Mouse (Mus musculus): Measurements from ENCODE around the gene Cdhr2. TPM values are rescaled to one million over a fixed set of nuclear protein-coding genes. Genes with fewer than 3 reads are reported as not detected.

Cdhr2 gene
- polyA plus RNA-seq, 1 experiment from 2014 or later, result 9.9 TPM

GRCm38 (mm10) chr13:54760906-54761305 lies 59.6 kb downstream of the Cdhr2 start:
- Histone ChIP-seq H3K36me3 (ENCODE audit: control insufficient read depth, insufficient read depth, low read length) (no peaks in the 10 kb centered on the region), H3K4me3 (replicated peaks; ENCODE audit: low read length) (no peak overlapping the region), H3K9ac (ENCODE audit: low read length) (no peak overlapping the region), H3K27ac (ENCODE audit: low read length) (no peak overlapping the region), H3K4me2 (ENCODE audit: low read depth, low read length) (no peak overlapping the region), H3K27me3 (ENCODE audit: control insufficient read depth, insufficient read depth, low read length) (peaks cover 44% of the 10 kb centered on the region), H3K9me3 (replicated peaks; ENCODE audit: control insufficient read depth, low read length) (no peaks in the 10 kb centered on the region), H3K4me1 (ENCODE audit: control insufficient read depth, insufficient read depth, low read length) (0 out of 2 replicates have a peak, but pooled peaks cover 1% of the 10 kb centered on the region)
- no peak for ATAC-seq (ENCODE audit: insufficient read depth, low FRiP score)
- 77% methylated on average over 7 of the region's 7 CpGs for WGBS

GRCm38 (mm10) chr13:54765281-54766191 lies 64.3 kb downstream of the Cdhr2 start:
- peak overlapping the region; percentile 47 for H3K4me2 ChIP-seq (ENCODE audit: low read depth, low read length)
- no peaks in the 10 kb centered on the region for H3K9me3 ChIP-seq (replicated peaks; ENCODE audit: control insufficient read depth, low read length)
- no peak overlapping the region for H3K27ac ChIP-seq (ENCODE audit: low read length)
- WGBS, result 5% methylated on average over 44 of the region's 44 CpGs
- no peak; the same call in 1 of the 2 replicates for ATAC-seq (ENCODE audit: insufficient read depth, low FRiP score)
- no peaks in the 10 kb centered on the region for H3K36me3 ChIP-seq (ENCODE audit: control insufficient read depth, insufficient read depth, low read length)
- no peak overlapping the region for H3K9ac ChIP-seq (ENCODE audit: low read length)
- H3K4me3 ChIP-seq (replicated peaks; ENCODE audit: low read length), result peak overlapping the region; percentile 35
- peaks cover 8% of the 10 kb centered on the region; the same call in 1 of the 2 replicates for H3K4me1 ChIP-seq (ENCODE audit: control insufficient read depth, insufficient read depth, low read length)
- peaks cover 45% of the 10 kb centered on the region for H3K27me3 ChIP-seq (ENCODE audit: control insufficient read depth, insufficient read depth, low read length)

- H3K9me3 ChIP-seq (replicated peaks; ENCODE audit: control insufficient read depth, low read length), result no peaks in the 10 kb centered on the region
- peaks cover 45% of the 10 kb centered on the region for H3K27me3 ChIP-seq (ENCODE audit: control insufficient read depth, insufficient read depth, low read length)
- H3K36me3 ChIP-seq (ENCODE audit: control insufficient read depth, insufficient read depth, low read length), result no peaks in the 10 kb centered on the region
- 2% methylated on average over 35 of the region's 35 CpGs for whole genome bisulfite sequencing
- H3K9ac ChIP-seq (ENCODE audit: low read length), result no peak within 1 kb of the TSS
- peak within 1 kb of the TSS; percentile 47 for H3K4me2 ChIP-seq (ENCODE audit: low read depth, low read length)
- peak; percentile 31; the same call in 1 of the 2 replicates for ATAC-seq (ENCODE audit: insufficient read depth, low FRiP score)
- peaks cover 8% of the 10 kb centered on the region; the same call in 1 of the 2 replicates for H3K4me1 ChIP-seq (ENCODE audit: control insufficient read depth, insufficient read depth, low read length)
- H3K4me3 ChIP-seq (replicated peaks; ENCODE audit: low read length), result peak within 1 kb of the TSS; percentile 35
- no peak within 1 kb of the TSS for H3K27ac ChIP-seq (ENCODE audit: low read length)
Measured at GRCm38 (mm10) chr13:54766192-54766768, 65.0 kb downstream of the Cdhr2 start, which contains the start of gene Sncb. Sncb (minus strand) TSS chr13:54766595.

GRCm38 (mm10) chr13:54767012-54767411 lies 65.8 kb downstream of the Cdhr2 start:
- Histone ChIP-seq H3K4me3 (replicated peaks; ENCODE audit: low read length) (no peak overlapping the region), H3K27me3 (ENCODE audit: control insufficient read depth, insufficient read depth, low read length) (peaks cover 45% of the 10 kb centered on the region), H3K36me3 (ENCODE audit: control insufficient read depth, insufficient read depth, low read length) (no peaks in the 10 kb centered on the region), H3K9ac (ENCODE audit: low read length) (no peak overlapping the region), H3K4me1 (ENCODE audit: control insufficient read depth, insufficient read depth, low read length) (peaks cover 8% of the 10 kb centered on the region; the same call in 1 of the 2 replicates), H3K27ac (ENCODE audit: low read length) (no peak overlapping the region), H3K9me3 (replicated peaks; ENCODE audit: control insufficient read depth, low read length) (no peaks in the 10 kb centered on the region), H3K4me2 (ENCODE audit: low read depth, low read length) (no peak overlapping the region)
- ATAC-seq (ENCODE audit: insufficient read depth, low FRiP score), result no peak
- 76% methylated on average over 4 of the region's 4 CpGs for WGBS

GRCm38 (mm10) chr13:54780592-54780991 lies 79.3 kb downstream of the Cdhr2 start:
- Histone ChIP-seq H3K27ac (ENCODE audit: low read length) (no peak overlapping the region), H3K4me2 (ENCODE audit: low read depth, low read length) (no peak overlapping the region), H3K4me1 (ENCODE audit: control insufficient read depth, insufficient read depth, low read length) (no peaks in the 10 kb centered on the region), H3K27me3 (ENCODE audit: control insufficient read depth, insufficient read depth, low read length) (no peaks in the 10 kb centered on the region), H3K9me3 (replicated peaks; ENCODE audit: control insufficient read depth, low read length) (no peaks in the 10 kb centered on the region), H3K36me3 (ENCODE audit: control insufficient read depth, insufficient read depth, low read length) (no peaks in the 10 kb centered on the region), H3K9ac (ENCODE audit: low read length) (no peak overlapping the region), H3K4me3 (replicated peaks; ENCODE audit: low read length) (no peak overlapping the region)
- no peak for ATAC-seq (ENCODE audit: insufficient read depth, low FRiP score)
- 63% methylated on average over 3 of the region's 3 CpGs for WGBS

- H3K4me3 ChIP-seq (replicated peaks; ENCODE audit: low read length), result no peak overlapping the region
- WGBS, result 86% methylated on average over 3 of the region's 3 CpGs
- no peak overlapping the region for H3K27ac ChIP-seq (ENCODE audit: low read length)
- no peak overlapping the region for H3K4me2 ChIP-seq (ENCODE audit: low read depth, low read length)
- H3K36me3 ChIP-seq (ENCODE audit: control insufficient read depth, insufficient read depth, low read length), result no peaks in the 10 kb centered on the region
- no peak for ATAC-seq (ENCODE audit: insufficient read depth, low FRiP score)
- H3K4me1 ChIP-seq (ENCODE audit: control insufficient read depth, insufficient read depth, low read length), result no peaks in the 10 kb centered on the region
- no peaks in the 10 kb centered on the region for H3K27me3 ChIP-seq (ENCODE audit: control insufficient read depth, insufficient read depth, low read length)
- no peak overlapping the region for H3K9ac ChIP-seq (ENCODE audit: low read length)
- no peaks in the 10 kb centered on the region for H3K9me3 ChIP-seq (replicated peaks; ENCODE audit: control insufficient read depth, low read length)
Measured at GRCm38 (mm10) chr13:54781086-54781485, 79.8 kb downstream of the Cdhr2 start.

- 54% methylated on average over 2 of the region's 2 CpGs for WGBS
Measured at GRCm38 (mm10) chr13:54783235-54783634, 82.0 kb downstream of the Cdhr2 start.

GRCm38 (mm10) chr13:54783698-54784097 lies 82.4 kb downstream of the Cdhr2 start, which contains the start of gene Eif4e1b:
Eif4e1b (plus strand) TSS chr13:54783998.
- 81% methylated on average over 4 of the region's 4 CpGs for WGBS
- Histone ChIP-seq H3K27me3 (ENCODE audit: control insufficient read depth, insufficient read depth, low read length) (no peaks in the 10 kb centered on the region), H3K4me3 (replicated peaks; ENCODE audit: low read length) (no peak within 1 kb of the TSS), H3K4me2 (ENCODE audit: low read depth, low read length) (no peak within 1 kb of the TSS), H3K27ac (ENCODE audit: low read length) (no peak within 1 kb of the TSS), H3K4me1 (ENCODE audit: control insufficient read depth, insufficient read depth, low read length) (no peaks in the 10 kb centered on the region), H3K9me3 (replicated peaks; ENCODE audit: control insufficient read depth, low read length) (no peaks in the 10 kb centered on the region), H3K36me3 (ENCODE audit: control insufficient read depth, insufficient read depth, low read length) (no peaks in the 10 kb centered on the region), H3K9ac (ENCODE audit: low read length) (no peak within 1 kb of the TSS)
- ATAC-seq (ENCODE audit: insufficient read depth, low FRiP score), result no peak

More at GRCm38 (mm10) chr13:54783235-54783634, 82.0 kb downstream of the Cdhr2 start:
- H3K27ac ChIP-seq (ENCODE audit: low read length), result no peak overlapping the region
- no peak overlapping the region for H3K9ac ChIP-seq (ENCODE audit: low read length)
- H3K4me2 ChIP-seq (ENCODE audit: low read depth, low read length), result no peak overlapping the region
- H3K9me3 ChIP-seq (replicated peaks; ENCODE audit: control insufficient read depth, low read length), result no peaks in the 10 kb centered on the region
- no peak overlapping the region for H3K4me3 ChIP-seq (replicated peaks; ENCODE audit: low read length)
- H3K4me1 ChIP-seq (ENCODE audit: control insufficient read depth, insufficient read depth, low read length), result no peaks in the 10 kb centered on the region
- no peaks in the 10 kb centered on the region for H3K27me3 ChIP-seq (ENCODE audit: control insufficient read depth, insufficient read depth, low read length)
- no peaks in the 10 kb centered on the region for H3K36me3 ChIP-seq (ENCODE audit: control insufficient read depth, insufficient read depth, low read length)
- ATAC-seq (ENCODE audit: insufficient read depth, low FRiP score), result no peak

Data from stomach, embryonic 16.5 days (tissue).